Mouse (Mus musculus) stomach, postnatal 0 days (tissue): ENCODE results near the gene Nat8f7.
"Not testable (repeated sequence)": the region's sequence is repeated elsewhere in the genome, so short reads cannot be mapped to it uniquely, and the experiment has no call there.

Experiments used
- CTCF ChIP-seq: IDR thresholded peaks from 2 replicates; pipeline ENCODE4 v1.5.1; 2016; ENCODE audit warnings: antibody characterized with exemption, low read depth, mild to moderate bottlenecking, moderate library complexity
- EP300 ChIP-seq: optimal IDR thresholded peaks from 2 replicates; pipeline ENCODE3; 2016; ENCODE audit warnings: antibody characterized with exemption

DNA sequence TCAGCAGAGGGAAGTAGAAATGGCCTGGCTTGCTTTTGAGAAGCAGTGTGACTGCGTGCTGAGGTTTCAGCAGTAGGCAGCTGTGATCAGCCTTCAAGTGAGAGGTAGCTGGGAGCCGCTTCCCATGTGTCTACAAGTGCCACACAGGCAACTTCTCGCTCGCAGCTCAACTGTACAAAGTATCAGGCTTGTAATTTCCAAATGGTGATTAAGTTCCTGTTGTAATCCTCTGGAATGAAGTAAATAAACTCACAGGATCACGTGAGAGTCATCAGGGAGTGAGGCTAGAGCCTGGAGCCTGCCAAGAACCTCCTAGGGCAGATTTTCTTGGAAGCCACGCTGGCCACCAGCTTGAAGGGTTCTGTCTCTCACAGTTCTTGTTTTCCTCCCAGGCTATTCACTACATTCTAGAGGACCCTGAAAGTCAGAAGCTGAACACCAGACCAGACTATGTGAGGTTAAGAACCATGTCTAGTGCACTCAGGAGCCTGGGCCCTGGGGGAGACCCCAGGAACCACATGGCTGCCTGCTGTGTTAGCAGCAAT is 42.8 kb upstream of the Nat8f7 start:
- TF ChIP-seq CTCF, EP300: not testable (repeated sequence)
